Mouse (Mus musculus) gastrocnemius, postnatal 4 days (tissue): ENCODE data around the gene Shc2. TPM values are rescaled to one million over a fixed set of nuclear protein-coding genes. Genes with fewer than 3 reads are reported as not detected.

Experiments used
- DNase-seq, 2 experiments: peaks; one replicate each; pipeline ENCODE4 v3.0.0; 2021 to 2022; ENCODE audit warnings: low spot score in 2 of 2, mixed read lengths in 2 of 2
- total RNA-seq, 2 experiments: library from RNA; stranded (reverse); gene quantifications; 2 replicates each; pipeline ENCODE4 v1.2.3; 2021

Shc2 gene
- total RNA-seq, 2 experiments from 2014 or later = 5.8 to 5.9 TPM

- no peak for DNase-seq
Observed at GRCm38 (mm10) chr10:79581501-79581900, 56.2 kb downstream of the Shc2 start.

GRCm38 (mm10) chr10:79580811-79581210, 56.9 kb downstream of the Shc2 start:
- DNase-seq = peak in 1 of 2 experiments; percentile 50

- no peak for DNase-seq
Observed at GRCm38 (mm10) chr10:79580356-79580755, 57.4 kb downstream of the Shc2 start.

GRCm38 (mm10) chr10:79579781-79580180, 57.9 kb downstream of the Shc2 start:
- DNase-seq = no peak

- DNase-seq = no peak
Observed at GRCm38 (mm10) chr10:79578891-79579290, 58.8 kb downstream of the Shc2 start.

- no peak for DNase-seq
Observed at GRCm38 (mm10) chr10:79578276-79578675, 59.4 kb downstream of the Shc2 start.

- no peak for DNase-seq
Observed at GRCm38 (mm10) chr10:79577376-79577775, 60.3 kb downstream of the Shc2 start.

- no peak for DNase-seq
Observed at GRCm38 (mm10) chr10:79575754-79576153, 62.0 kb downstream of the Shc2 start.

GRCm38 (mm10) chr10:79574796-79575195, 62.9 kb downstream of the Shc2 start:
- DNase-seq = no peak

- no peak for DNase-seq
Observed at GRCm38 (mm10) chr10:79574350-79574749, 63.4 kb downstream of the Shc2 start.

GRCm38 (mm10) chr10:79573611-79574010, 64.1 kb downstream of the Shc2 start:
- no peak for DNase-seq

GRCm38 (mm10) chr10:79571314-79571713, 66.4 kb downstream of the Shc2 start:
- no peak for DNase-seq

- no peak for DNase-seq
Observed at GRCm38 (mm10) chr10:79569921-79570320, 67.8 kb downstream of the Shc2 start.

Other genes with a start within 250 kb of the Shc2 start
- not detected for gene Vmn2r83, start 169.2 kb downstream of the Shc2 start, total RNA-seq
- 1 to 10 TPM; 4.5 to 4.6 TPM for gene Plpp2, start 104.1 kb downstream of the Shc2 start, total RNA-seq
- gene Mier2, start 82.7 kb downstream of the Shc2 start, total RNA-seq = 10 to 100 TPM; 24.0 to 25.4 TPM
- not detected for gene Theg, start 50.6 kb downstream of the Shc2 start, total RNA-seq
- gene C2cd4c, start 23.9 kb downstream of the Shc2 start, total RNA-seq = under 1 TPM; 0.07 to 0.13 TPM
- gene Odf3l2, start 7.8 kb upstream of the Shc2 start, total RNA-seq = not detected
- gene Madcam1, start 26.6 kb upstream of the Shc2 start, total RNA-seq = under 1 TPM in 1 of 2 experiments, not detected in 1; 0.39 TPM
- gene Tpgs1, start 31.5 kb upstream of the Shc2 start, total RNA-seq = 10 to 100 TPM; 21.2 to 21.6 TPM
- gene Cdc34, start 44.3 kb upstream of the Shc2 start, total RNA-seq = 100 to 1,000 TPM; 307 to 315 TPM
- 1 to 10 TPM; 2.5 to 3.8 TPM for gene Gzmm, start 51.1 kb upstream of the Shc2 start, total RNA-seq
- gene Bsg, start 66.6 kb upstream of the Shc2 start, total RNA-seq = 100 to 1,000 TPM; 390 to 392 TPM
- under 1 TPM; 0.96 TPM for gene Hcn2, start 78.7 kb upstream of the Shc2 start, total RNA-seq
- gene Polrmt, start 108.7 kb upstream of the Shc2 start, total RNA-seq = 10 to 100 TPM; 25.5 to 27.8 TPM
- not detected for gene Fgf22, start 117.2 kb upstream of the Shc2 start, total RNA-seq
- gene Rnf126, start 129.0 kb upstream of the Shc2 start, total RNA-seq = 10 to 100 TPM; 45.0 to 52.5 TPM
- gene Fstl3, start 139.4 kb upstream of the Shc2 start, total RNA-seq = 1 to 10 TPM; 1.1 to 2.1 TPM
- not detected for gene Prss57, start 153.0 kb upstream of the Shc2 start, total RNA-seq
- gene Palm, start 155.7 kb upstream of the Shc2 start, total RNA-seq = 10 to 100 TPM; 42.1 to 50.8 TPM
- under 1 TPM in 1 of 2 experiments, not detected in 1; 0.42 TPM for gene Misp, start 183.1 kb upstream of the Shc2 start, total RNA-seq
- 100 to 1,000 TPM; 167 to 170 TPM for gene Ptbp1, start 216.5 kb upstream of the Shc2 start, total RNA-seq
- under 1 TPM in 1 of 2 experiments, not detected in 1; 0.47 TPM for gene Prtn3, start 236.6 kb upstream of the Shc2 start, total RNA-seq
- 1 to 10 TPM; 1.2 to 1.3 TPM for gene Plppr3, start 236.7 kb upstream of the Shc2 start, total RNA-seq
- gene Elane, start 248.3 kb upstream of the Shc2 start, total RNA-seq = under 1 TPM in 1 of 2 experiments, not detected in 1; 0.29 TPM